Mouse (Mus musculus) megakaryocyte, embryonic 14.5 days (primary cell): ENCODE data around the gene Qrich1. TPM values are rescaled to one million over a fixed set of nuclear protein-coding genes. Genes with fewer than 3 reads are reported as not detected.

Experiments used
- H3K27me3 ChIP-seq: replicated peaks from 2 replicates; pipeline ENCODE3; 2012; ENCODE audit warnings: inconsistent platforms
- H3K36me3 ChIP-seq: replicated peaks from 2 replicates; pipeline ENCODE3; 2012; ENCODE audit warnings: low read length, inconsistent platforms, mixed read lengths
- H3K4me1 ChIP-seq: 2 replicates; pipeline ENCODE4 v1.6.1; 2012; ENCODE audit warnings: inconsistent platforms
- H3K4me3 ChIP-seq: replicated peaks from 2 replicates; pipeline ENCODE3; 2012; ENCODE audit warnings: moderate library complexity, mild to moderate bottlenecking, inconsistent platforms
- H3K9me3 ChIP-seq: 2 replicates; pipeline ENCODE4 v1.6.1; 2012; ENCODE audit warnings: inconsistent platforms
- FLI1 ChIP-seq: IDR thresholded peaks from 2 replicates; pipeline ENCODE4 v1.6.1; 2012; ENCODE audit warnings: low read length, inconsistent platforms, mixed read lengths
- GATA1 ChIP-seq: IDR thresholded peaks from 3 replicates; pipeline ENCODE4 v1.6.1; 2012; ENCODE audit warnings: mixed read lengths, low read length, inconsistent platforms, borderline replicate concordance
- polyA plus RNA-seq: library from polyadenylated mRNA; stranded (reverse); fragments of >175 nt; gene quantifications from 2 replicates; pipeline ENCODE4 v1.2.3, GENCODE M21; 2012; ENCODE audit warnings: low replicate concordance; ENCODE audit not compliant: insufficient read depth

The Qrich1 gene
- polyA plus RNA-seq, 1 experiment: 22.0 TPM

GRCm38 (mm10) chr9:108560227-108560841 is 43.7 kb downstream of the Qrich1 start, which contains the start of gene Impdh2:
Impdh2 (plus strand) TSS chr9:108560286.
- Histone ChIP-seq H3K27me3 (no peaks in the 10 kb centered on the region), H3K4me1 (peaks cover 69% of the 10 kb centered on the region), H3K4me3 (peak within 1 kb of the TSS; percentile 96), H3K36me3 (peaks cover 83% of the 10 kb centered on the region), H3K9me3 (no peaks in the 10 kb centered on the region)
- no peak for TF ChIP-seq FLI1

- Histone ChIP-seq H3K9me3 (no peaks in the 10 kb centered on the region), H3K27me3 (no peaks in the 10 kb centered on the region), H3K36me3 (peaks cover 61% of the 10 kb centered on the region), H3K4me1 (peaks cover 78% of the 10 kb centered on the region), H3K4me3 (no peak overlapping the region)
- TF ChIP-seq FLI1 (no peak), GATA1 (no peak)
These were observed 47.1 kb downstream of the Qrich1 start for GRCm38 (mm10) chr9:108563671-108564070.

- TF ChIP-seq GATA1 (no peak), FLI1 (no peak)
- H3K4me1 ChIP-seq: peaks cover 78% of the 10 kb centered on the region
- H3K36me3 ChIP-seq: peaks cover 56% of the 10 kb centered on the region
- H3K9me3 ChIP-seq: no peaks in the 10 kb centered on the region
- H3K27me3 ChIP-seq: no peaks in the 10 kb centered on the region
- H3K4me3 ChIP-seq: no peak overlapping the region
These were observed 47.5 kb downstream of the Qrich1 start for GRCm38 (mm10) chr9:108564131-108564530.

DNA sequence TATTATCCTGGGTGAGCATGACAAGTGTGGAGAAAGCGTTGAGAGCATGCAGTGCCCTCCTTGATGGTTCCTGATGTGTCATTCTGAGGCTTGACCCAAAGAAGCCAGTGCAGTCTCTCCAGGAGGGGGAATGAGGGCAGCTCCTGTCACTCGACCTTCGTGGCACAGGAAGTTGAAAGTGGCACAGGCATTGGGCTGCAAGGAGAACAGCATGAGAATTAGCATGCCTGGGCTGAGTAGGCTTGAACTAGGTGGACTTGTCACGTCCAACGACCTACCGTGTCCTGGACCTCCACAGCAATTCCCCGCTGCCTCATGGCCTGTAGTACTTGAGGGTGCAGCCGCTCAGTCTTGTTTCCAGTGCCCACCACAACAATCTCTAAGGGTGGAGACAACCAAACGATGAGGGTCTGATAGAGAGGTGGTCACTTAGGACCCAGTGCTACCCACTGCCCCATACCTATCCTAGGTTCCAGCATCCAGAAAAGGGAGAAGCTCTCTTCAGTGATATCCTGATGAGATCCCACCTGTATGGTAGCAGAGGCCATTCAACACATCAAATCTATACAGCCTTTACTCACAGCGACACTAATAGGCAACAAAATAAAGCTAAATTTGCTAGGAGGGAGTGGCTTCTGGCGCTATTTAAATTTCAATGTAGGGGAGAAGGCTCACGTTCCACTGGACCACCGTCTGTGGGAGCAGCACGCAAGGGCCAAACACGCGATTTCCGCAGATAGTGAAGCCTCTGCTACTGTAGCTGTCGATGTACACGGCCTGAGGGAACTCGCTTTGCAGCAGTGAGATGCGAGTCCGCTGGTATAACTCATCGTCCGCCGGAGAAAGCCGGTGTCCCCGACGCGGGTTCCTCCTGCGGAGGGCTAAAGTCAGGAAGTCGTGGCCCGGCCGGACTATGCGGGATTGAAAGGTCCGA is 49.5 kb downstream of the Qrich1 start:
- Histone ChIP-seq H3K4me3 (peak overlapping the region; percentile 99), H3K9me3 (no peaks in the 10 kb centered on the region), H3K27me3 (no peaks in the 10 kb centered on the region), H3K4me1 (peaks cover 79% of the 10 kb centered on the region), H3K36me3 (peaks cover 56% of the 10 kb centered on the region)
- TF ChIP-seq FLI1: 0 out of 2 replicates have a peak, but pooled peaks have one; percentile 16
- no peak for TF ChIP-seq GATA1

- no peak for TF ChIP-seq FLI1
- no peak for TF ChIP-seq GATA1
- Histone ChIP-seq H3K4me1 (peaks cover 79% of the 10 kb centered on the region), H3K36me3 (peaks cover 56% of the 10 kb centered on the region), H3K4me3 (peak within 1 kb of the TSS; percentile 99), H3K27me3 (no peaks in the 10 kb centered on the region), H3K9me3 (no peaks in the 10 kb centered on the region)
These were observed 50.5 kb downstream of the Qrich1 start, which contains the start of gene Ndufaf3 for GRCm38 (mm10) chr9:108566815-108567776. Ndufaf3 (minus strand) TSS chr9:108567434.

DNA sequence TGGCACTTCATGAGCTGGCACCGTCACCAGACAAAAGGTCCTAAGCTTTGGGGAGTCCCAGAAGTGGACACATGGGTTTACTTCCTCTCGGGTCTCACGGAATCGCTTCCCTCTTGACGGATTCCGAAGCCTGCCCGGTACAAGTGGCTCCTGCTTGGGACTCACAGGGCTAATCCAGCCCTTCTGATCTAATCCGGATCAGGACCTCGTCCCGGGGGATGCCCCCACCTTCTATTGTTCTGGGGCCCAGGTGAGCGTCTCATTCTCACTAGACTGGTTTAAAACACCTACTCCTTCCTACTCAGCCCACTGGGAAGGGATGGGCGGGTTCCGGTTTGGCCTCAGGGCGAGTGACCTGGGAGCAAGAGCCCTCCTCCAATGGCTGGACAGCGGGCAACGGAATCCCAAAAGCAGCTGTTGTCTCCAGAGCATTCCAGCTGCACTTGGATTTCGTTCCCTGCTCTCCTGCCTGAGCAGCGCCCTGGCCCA is 51.4 kb downstream of the Qrich1 start:
- peaks cover 81% of the 10 kb centered on the region for H3K4me1 ChIP-seq

GRCm38 (mm10) chr9:108568511-108568921 is 51.9 kb downstream of the Qrich1 start:
- no peaks in the 10 kb centered on the region for H3K27me3 ChIP-seq
- H3K9me3 ChIP-seq: no peaks in the 10 kb centered on the region
- H3K4me1 ChIP-seq: peaks cover 84% of the 10 kb centered on the region
- H3K36me3 ChIP-seq: peaks cover 57% of the 10 kb centered on the region
- H3K4me3 ChIP-seq: peak overlapping the region; percentile 99
- TF ChIP-seq GATA1 (no peak), FLI1 (no peak)

More for the DNA sequence above, 51.4 kb downstream of the Qrich1 start:
- TF ChIP-seq GATA1 (no peak), FLI1 (no peak)
- Histone ChIP-seq H3K27me3 (no peaks in the 10 kb centered on the region), H3K4me3 (peak overlapping the region; percentile 99), H3K36me3 (peaks cover 57% of the 10 kb centered on the region), H3K9me3 (no peaks in the 10 kb centered on the region)

DNA sequence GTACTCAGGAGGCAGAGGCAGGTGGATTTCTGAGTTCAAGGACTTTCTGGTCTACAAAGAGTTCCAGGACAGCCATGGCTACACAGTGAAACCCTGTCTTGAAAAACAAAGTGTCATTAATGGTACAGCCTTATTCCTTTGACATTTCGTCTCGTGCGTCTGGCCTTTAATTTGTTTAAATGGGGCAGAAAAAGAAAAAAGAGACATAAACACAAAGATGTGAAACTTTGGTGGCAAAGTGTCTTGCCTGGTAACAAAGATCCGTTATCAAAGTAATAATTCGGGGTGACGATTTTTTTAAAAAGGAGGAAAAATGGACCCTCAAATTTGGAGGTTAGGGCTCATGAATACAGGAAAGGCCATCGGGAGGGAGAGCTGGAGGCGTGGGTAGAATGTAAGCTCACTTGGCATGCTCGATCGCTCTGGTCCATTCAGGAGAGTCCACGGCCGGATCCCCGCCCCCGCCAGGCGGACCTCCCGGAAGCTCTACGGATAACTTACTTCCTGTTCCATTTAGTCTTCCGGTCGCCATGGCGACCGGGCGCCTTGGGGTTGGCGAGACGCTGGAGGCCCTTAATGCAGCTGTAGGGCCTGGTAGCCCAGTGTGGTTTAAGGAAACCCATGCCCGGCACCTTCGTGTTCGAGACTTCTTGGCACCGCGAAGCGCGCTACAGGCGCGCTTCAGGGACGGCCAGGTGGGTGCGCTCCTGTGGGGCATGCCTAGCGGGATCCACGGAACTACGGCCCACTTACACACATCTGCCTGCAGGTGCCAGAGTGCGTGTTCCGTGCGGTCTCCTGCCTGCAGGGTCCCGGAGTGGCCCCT is 53.0 kb downstream of the Qrich1 start, which contains the start of gene Dalrd3:
Gene Dalrd3, plus strand, starts transcription at position 506 of the 826 bp plus-strand sequence.
- peaks cover 85% of the 10 kb centered on the region for H3K4me1 ChIP-seq
- H3K27me3 ChIP-seq: no peaks in the 10 kb centered on the region
- no peaks in the 10 kb centered on the region for H3K9me3 ChIP-seq
- TF ChIP-seq GATA1 (no peak), FLI1 (0 out of 2 replicates have a peak, but pooled peaks have one; percentile 27)
- H3K4me3 ChIP-seq: peak within 1 kb of the TSS; percentile 99
- peaks cover 57% of the 10 kb centered on the region for H3K36me3 ChIP-seq
